Mouse (Mus musculus) heart, embryonic 16.5 days (tissue): ENCODE results near the gene Pcare. TPM values are rescaled to one million over a fixed set of nuclear protein-coding genes. Genes with fewer than 3 reads are reported as not detected.
"Not testable (repeated sequence)": the region's sequence is repeated elsewhere in the genome, so short reads cannot be mapped to it uniquely, and the experiment has no call there.

Source experiments
- ATAC-seq: fragments of 200-750 bp; cut with Nextera tagmentation; replicated peaks from 2 replicates; pipeline ENCODE4 v1.8.0; 2017; ENCODE audit warnings: moderate number of reproducible peaks; ENCODE audit not compliant: insufficient read depth, low FRiP score; ENCODE audit errors: extremely low read depth
- H3K27ac ChIP-seq: fragments of 300-500 bp; sonication (generic); 2 replicates; pipeline ENCODE4 v1.5.1; 2014; ENCODE audit warnings: mild to moderate bottlenecking, low read length, control low read depth, moderate library complexity
- H3K27me3 ChIP-seq: fragments of 300-500 bp; sonication (generic); 2 replicates; pipeline ENCODE4 v1.6.1; 2014; ENCODE audit warnings: low read length, mixed read lengths; ENCODE audit not compliant: control insufficient read depth, insufficient read depth
- H3K36me3 ChIP-seq: fragments of 300-500 bp; sonication (generic); 2 replicates; pipeline ENCODE4 v1.6.1; 2014; ENCODE audit not compliant: control insufficient read depth, insufficient read depth
- H3K4me1 ChIP-seq: fragments of 300-500 bp; sonication (generic); 2 replicates; pipeline ENCODE4 v1.6.1; 2014; ENCODE audit warnings: low read length, mixed read lengths; ENCODE audit not compliant: control insufficient read depth, insufficient read depth
- H3K4me2 ChIP-seq: fragments of 300-500 bp; sonication (generic); 2 replicates; pipeline ENCODE4 v1.6.1; 2014; ENCODE audit warnings: low read depth, mild to moderate bottlenecking, control low read depth, low read length
- H3K4me3 ChIP-seq: fragments of 300-500 bp; sonication (generic); 2 replicates; pipeline ENCODE4 v1.5.1; 2014; ENCODE audit warnings: mild to moderate bottlenecking, control low read depth, low read length
- H3K9ac ChIP-seq: fragments of 300-500 bp; sonication (generic); 2 replicates; pipeline ENCODE4 v1.6.1; 2014; ENCODE audit warnings: low read length, control low read depth
- H3K9me3 ChIP-seq: fragments of 300-500 bp; sonication (generic); replicated peaks from 2 replicates; pipeline ENCODE4 v1.6.1; 2016; ENCODE audit warnings: low read length; ENCODE audit not compliant: control insufficient read depth
- WGBS: fragments of 180-500 bp; shearing (Covaris S2); extraction: QIAGEN DNeasy Blood & Tissue Kit; methylation state at CpG from one replicate; pipeline ENCODE4 v1.1.7; 2014; 5-methylcytosine and 5-hydroxymethylcytosine counted together
- polyA plus RNA-seq: library from polyadenylated mRNA; unstranded; fragments of >200 nt; fragmentation: Nextera tagmentation; extraction: Ambion mirVana; gene quantifications from 2 replicates; pipeline ENCODE4 v1.2.1, GENCODE M21; 2015

Gene Pcare
- polyA plus RNA-seq, 1 experiment from 2014 or later = 0.03 TPM

GRCm38 (mm10) chr17:71780490-71780889 is 27.8 kb upstream of the Pcare start:
- H3K4me3 ChIP-seq = no peak overlapping the region
- H3K4me1 ChIP-seq = peaks cover 19% of the 10 kb centered on the region
- H3K36me3 ChIP-seq = 0 out of 2 replicates have a peak, but pooled peaks cover 2% of the 10 kb centered on the region
- H3K27me3 ChIP-seq = peaks cover 4% of the 10 kb centered on the region
- no peak overlapping the region for H3K9ac ChIP-seq
- H3K27ac ChIP-seq = no peak overlapping the region
- 87% methylated on average over 2 of the region's 2 CpGs for WGBS
- ATAC-seq = no peak
- no peak overlapping the region for H3K4me2 ChIP-seq
- peaks cover 10% of the 10 kb centered on the region for H3K9me3 ChIP-seq

DNA sequence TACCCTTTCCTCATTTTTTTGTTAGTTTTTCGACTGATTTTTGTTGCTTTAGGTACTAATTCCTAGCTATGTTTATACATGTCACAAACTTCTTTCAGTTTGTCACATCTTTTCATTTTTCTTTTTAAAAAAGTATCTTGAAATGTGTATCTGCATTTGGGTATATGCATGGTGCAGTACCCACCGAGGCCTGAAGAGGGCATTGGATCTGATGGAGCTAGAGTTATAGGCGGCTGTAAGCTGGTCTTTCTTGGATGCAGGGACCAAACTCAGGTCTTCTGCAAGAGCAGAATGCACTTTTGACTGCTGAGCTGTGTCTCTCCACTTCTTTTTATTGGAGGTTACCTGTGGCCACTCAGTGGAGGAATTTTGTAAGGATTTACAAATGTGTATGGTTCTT is 26.0 kb upstream of the Pcare start:
- Histone ChIP-seq H3K4me2 (no peak overlapping the region), H3K27me3 (peaks cover 4% of the 10 kb centered on the region), H3K4me3 (no peak overlapping the region), H3K36me3 (0 out of 2 replicates have a peak, but pooled peaks cover 2% of the 10 kb centered on the region), H3K9me3 (peaks cover 10% of the 10 kb centered on the region), H3K27ac (no peak overlapping the region), H3K9ac (no peak overlapping the region), H3K4me1 (peaks cover 9% of the 10 kb centered on the region; the same call in 1 of the 2 replicates)
- 73% methylated on average over 3 of the region's 3 CpGs for WGBS
- no peak for ATAC-seq

DNA sequence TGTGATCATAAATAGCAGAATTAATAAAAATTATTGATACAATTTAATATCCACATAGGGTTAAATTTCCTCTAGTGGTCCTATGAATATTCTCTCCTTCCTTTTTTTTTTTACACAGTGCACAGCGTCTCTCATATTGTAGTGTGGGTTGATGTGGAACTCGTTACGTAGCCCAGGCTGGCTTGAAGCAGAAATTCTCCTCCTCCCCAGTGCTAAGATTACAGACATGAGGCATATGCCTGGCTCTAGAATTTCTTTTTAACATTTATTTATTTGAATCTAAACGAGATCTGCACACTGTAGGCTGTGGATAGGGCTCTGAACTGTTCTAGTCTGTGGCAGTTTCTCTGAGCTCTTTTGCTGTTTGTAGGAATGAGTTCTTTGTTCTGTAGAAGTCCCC is 22.6 kb upstream of the Pcare start:
- Histone ChIP-seq H3K4me1 (no peaks in the 10 kb centered on the region), H3K9me3 (peaks cover 10% of the 10 kb centered on the region), H3K27ac (no peak overlapping the region), H3K4me2 (no peak overlapping the region), H3K27me3 (no peaks in the 10 kb centered on the region), H3K4me3 (no peak overlapping the region), H3K36me3 (0 out of 2 replicates have a peak, but pooled peaks cover 2% of the 10 kb centered on the region), H3K9ac (no peak overlapping the region)
- WGBS = 77% methylated on average over 4 of the region's 4 CpGs
- no peak for ATAC-seq

DNA sequence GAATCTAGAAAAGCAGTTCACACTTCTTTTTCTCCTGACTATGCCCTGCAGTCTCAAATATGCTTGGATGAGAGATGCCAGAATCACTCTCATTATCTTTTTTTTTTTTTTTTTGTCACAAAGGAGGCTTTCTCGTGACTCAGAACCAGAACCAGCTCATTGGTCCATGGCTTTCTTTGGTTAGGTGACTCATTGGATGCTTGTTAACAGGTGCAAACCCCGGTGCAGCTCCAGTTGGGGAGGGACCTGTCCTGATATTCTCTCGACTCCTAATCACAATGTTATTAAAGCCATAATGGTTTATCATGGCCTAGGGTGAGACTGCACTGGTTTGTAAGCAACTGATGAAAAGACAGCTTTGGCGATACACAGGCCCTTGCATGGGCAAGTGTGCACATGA is 21.5 kb upstream of the Pcare start:
- Histone ChIP-seq H3K9ac (no peak overlapping the region), H3K4me1 (no peaks in the 10 kb centered on the region), H3K27me3 (no peaks in the 10 kb centered on the region), H3K27ac (no peak overlapping the region), H3K4me2 (no peak overlapping the region), H3K9me3 (peaks cover 10% of the 10 kb centered on the region), H3K4me3 (no peak overlapping the region), H3K36me3 (0 out of 2 replicates have a peak, but pooled peaks cover 2% of the 10 kb centered on the region)
- no peak for ATAC-seq
- WGBS = 63% methylated on average over 4 of the region's 4 CpGs

DNA sequence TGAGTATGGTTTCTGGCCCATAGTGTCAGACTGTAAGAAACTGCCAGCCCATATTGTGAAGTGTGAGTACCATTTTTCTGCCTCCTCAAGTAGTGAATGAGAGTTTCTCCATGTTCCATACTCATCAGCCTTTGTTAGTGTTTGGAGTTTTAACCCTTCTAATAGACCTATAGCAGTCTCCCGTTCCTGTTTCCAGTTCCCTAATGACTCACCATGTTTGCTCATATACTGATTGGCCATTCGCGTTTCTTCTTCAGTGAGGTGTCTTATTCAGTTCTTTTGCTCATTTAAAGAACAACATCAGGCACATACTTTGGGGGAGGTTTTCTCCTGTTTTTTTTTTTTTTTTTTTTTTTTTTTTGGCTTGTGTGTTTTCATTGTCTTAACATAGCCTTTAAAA is 18.0 kb upstream of the Pcare start:
- Histone ChIP-seq H3K4me3 (no peak overlapping the region), H3K27me3 (no peaks in the 10 kb centered on the region), H3K9ac (no peak overlapping the region), H3K27ac (no peak overlapping the region), H3K4me1 (no peaks in the 10 kb centered on the region), H3K9me3 (no peaks in the 10 kb centered on the region), H3K4me2 (no peak overlapping the region), H3K36me3 (no peaks in the 10 kb centered on the region)
- WGBS = 87% methylated on average over 3 of the region's 3 CpGs
- ATAC-seq = no peak

GRCm38 (mm10) chr17:71769564-71769963 is 16.9 kb upstream of the Pcare start:
- Histone ChIP-seq H3K4me1 (no peaks in the 10 kb centered on the region), H3K36me3 (no peaks in the 10 kb centered on the region), H3K9ac (no peak overlapping the region), H3K4me2 (no peak overlapping the region), H3K27me3 (no peaks in the 10 kb centered on the region), H3K27ac (no peak overlapping the region), H3K4me3 (no peak overlapping the region), H3K9me3 (no peaks in the 10 kb centered on the region)
- WGBS = 59% methylated on average over 6 of the region's 6 CpGs
- ATAC-seq = no peak

DNA sequence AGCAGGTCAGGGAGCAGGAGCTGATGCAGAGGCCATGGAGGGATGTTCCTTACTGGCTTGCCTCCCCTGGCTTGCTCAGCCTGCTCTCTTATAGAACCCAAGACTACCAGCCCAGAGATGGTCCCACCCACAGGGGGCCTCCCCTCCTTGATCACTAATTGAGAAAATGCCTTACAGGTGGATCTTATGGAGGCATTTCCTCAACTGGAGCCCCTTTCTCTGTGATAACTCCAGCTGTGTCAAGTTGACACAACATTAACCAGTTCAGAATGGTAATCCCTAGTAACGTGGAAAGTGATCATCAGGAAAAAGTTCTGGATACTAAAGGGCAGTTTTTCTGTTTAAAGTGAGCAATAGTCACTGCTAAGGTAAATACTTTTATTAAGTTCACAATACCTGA is 15.5 kb upstream of the Pcare start, which contains the start of gene Clip4:
Gene Clip4, plus strand, starts transcription at position 301 of the 400 bp plus-strand sequence.
- not testable (repeated sequence) for H3K4me1 ChIP-seq, H3K27me3 ChIP-seq, H3K4me3 ChIP-seq, H3K27ac ChIP-seq, H3K9me3 ChIP-seq, H3K4me2 ChIP-seq, H3K9ac ChIP-seq, ATAC-seq, H3K36me3 ChIP-seq
- 81% methylated on average over 1 of the region's 1 CpGs for WGBS

- H3K9ac ChIP-seq = no peak overlapping the region
- H3K36me3 ChIP-seq = no peaks in the 10 kb centered on the region
- H3K4me3 ChIP-seq = no peak overlapping the region
- no peak overlapping the region for H3K4me2 ChIP-seq
- WGBS = 67% methylated on average over 7 of the region's 7 CpGs
- H3K27ac ChIP-seq = no peak overlapping the region
- ATAC-seq = no peak
- no peaks in the 10 kb centered on the region for H3K4me1 ChIP-seq
- no peaks in the 10 kb centered on the region for H3K9me3 ChIP-seq
- H3K27me3 ChIP-seq = no peaks in the 10 kb centered on the region
Observed at GRCm38 (mm10) chr17:71760536-71760935, 7.8 kb upstream of the Pcare start.

DNA sequence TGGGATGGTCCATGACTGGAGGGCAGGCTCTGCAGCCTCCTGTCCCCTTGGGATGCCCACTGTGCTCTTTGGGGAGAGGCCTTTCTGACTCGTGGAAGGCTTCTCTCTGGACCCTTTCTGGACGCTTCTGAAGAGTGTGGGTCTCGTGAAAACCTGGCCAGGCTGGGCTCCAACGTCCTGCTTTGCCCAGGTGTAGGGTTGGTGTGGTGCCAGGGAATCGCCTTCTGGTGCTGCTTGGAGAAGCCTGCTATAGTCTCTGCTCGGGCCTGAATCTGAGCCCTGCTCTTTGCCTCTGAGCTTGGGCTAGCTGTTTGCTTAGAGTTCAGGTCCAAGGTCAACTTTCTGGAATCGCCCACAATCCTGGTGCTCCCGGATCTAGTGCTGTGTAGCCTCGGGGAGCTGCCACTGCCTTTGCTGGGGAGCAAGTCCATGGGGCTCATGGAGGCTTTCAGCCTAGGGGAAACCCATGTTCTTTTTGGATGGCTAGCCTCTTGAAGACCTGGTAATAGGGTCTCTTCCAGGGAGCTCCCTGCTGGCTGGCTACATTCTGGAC is 3.0 kb downstream of the Pcare start:
- Histone ChIP-seq H3K4me2 (no peak overlapping the region), H3K27me3 (no peaks in the 10 kb centered on the region), H3K27ac (no peak overlapping the region), H3K4me3 (no peak overlapping the region), H3K9ac (no peak overlapping the region), H3K4me1 (no peaks in the 10 kb centered on the region), H3K9me3 (no peaks in the 10 kb centered on the region), H3K36me3 (no peaks in the 10 kb centered on the region)
- 71% methylated on average over 9 of the region's 9 CpGs for WGBS
- no peak for ATAC-seq
